Mouse (Mus musculus) limb, embryonic 14.5 days (tissue): Measurements from ENCODE around the gene Mfsd5. TPM values are rescaled to one million over a fixed set of nuclear protein-coding genes. Genes with fewer than 3 reads are reported as not detected.
A peak's percentile ranks its signal among the peaks of the same experiment; 100 is the strongest.

Experiments
- ATAC-seq: fragments of 200-750 bp; cut with Nextera tagmentation; 2 replicates; pipeline ENCODE4 v1.8.0; 2017; ENCODE audit warnings: low read depth, moderate number of reproducible peaks, moderate TSS enrichment; ENCODE audit not compliant: low FRiP score
- DNase-seq: peaks from one replicate; pipeline ENCODE4 v3.0.0-alpha.2; 2015; ENCODE audit warnings: low spot score
- H3K27ac ChIP-seq: fragments of 300-500 bp; sonication (generic); replicated peaks from 2 replicates; pipeline ENCODE4 v1.5.1; 2014; ENCODE audit warnings: low read depth, mild to moderate bottlenecking, low read length, moderate library complexity, mixed read lengths
- H3K27me3 ChIP-seq: fragments of 300-500 bp; sonication (generic); 2 replicates; pipeline ENCODE4 v1.6.1; 2014; ENCODE audit warnings: low read length, mixed read lengths; ENCODE audit not compliant: control insufficient read depth, insufficient read depth
- H3K36me3 ChIP-seq: fragments of 300-500 bp; sonication (generic); 2 replicates; pipeline ENCODE4 v1.6.1; 2014; ENCODE audit warnings: mild to moderate bottlenecking, low read length, moderate library complexity, mixed read lengths; ENCODE audit not compliant: control insufficient read depth, insufficient read depth
- H3K4me1 ChIP-seq: fragments of 300-500 bp; sonication (generic); 2 replicates; pipeline ENCODE4 v1.6.1; 2014; ENCODE audit warnings: antibody characterized with exemption, low read length, mixed read lengths; ENCODE audit not compliant: control insufficient read depth, insufficient read depth
- H3K4me2 ChIP-seq: fragments of 300-500 bp; sonication (generic); replicated peaks from 2 replicates; pipeline ENCODE4 v1.6.1; 2014; ENCODE audit warnings: low read depth, mild to moderate bottlenecking, low read length, moderate library complexity; ENCODE audit not compliant: severe bottlenecking
- H3K4me3 ChIP-seq: fragments of 300-500 bp; sonication (generic); replicated peaks from 2 replicates; pipeline ENCODE4 v1.5.1; 2014; ENCODE audit warnings: low read length
- H3K9ac ChIP-seq: fragments of 300-500 bp; sonication (generic); 2 replicates; pipeline ENCODE4 v1.6.1; 2014; ENCODE audit warnings: mild to moderate bottlenecking, low read depth, low read length, moderate library complexity; ENCODE audit not compliant: severe bottlenecking
- H3K9me3 ChIP-seq: fragments of 300-500 bp; sonication (generic); 2 replicates; pipeline ENCODE4 v1.6.1; 2016; ENCODE audit warnings: low read length; ENCODE audit not compliant: control insufficient read depth
- POLR2A ChIP-seq: fragments of 200-500 bp; IDR thresholded peaks from 2 replicates; pipeline ENCODE4 v1.8.0; 2012; ENCODE audit warnings: inconsistent platforms, mild to moderate bottlenecking, moderate library complexity, borderline replicate concordance; ENCODE audit not compliant: insufficient read depth, insufficient read length; ENCODE audit errors: extremely low read depth
- WGBS: fragments of 180-500 bp; shearing (Covaris S2); extraction: QIAGEN DNeasy Blood & Tissue Kit; methylation state at CpG from one replicate; pipeline ENCODE4 v1.1.7; 2014; 5-methylcytosine and 5-hydroxymethylcytosine counted together
- polyA plus RNA-seq, 2 experiments: library from polyadenylated mRNA; depleted of rRNA in 1 of 2; stranded (reverse) in 1 of 2; unstranded in 1 of 2; fragments of >200 nt; fragmentation: Nextera tagmentation in 1 of 2; extraction: Ambion mirVana in 1 of 2; gene quantifications; 2 replicates each; pipeline versions ENCODE4 v1.2.1 to v1.2.3; 2012 to 2014

Gene Mfsd5
- polyA plus RNA-seq, 2 experiments, result 55.6 to 82.1 TPM

GRCm38 (mm10) chr15:102295633-102296367 lies 16.5 kb downstream of the Mfsd5 start, which contains the start of gene Espl1:
Espl1 (plus strand) TSS chr15:102296266.
- Histone ChIP-seq H3K4me2 (peak within 1 kb of the TSS; percentile 93), H3K9ac (peak within 1 kb of the TSS; percentile 49), H3K4me3 (peak within 1 kb of the TSS; percentile 69), H3K27me3 (no peaks in the 10 kb centered on the region), H3K4me1 (peaks cover 6% of the 10 kb centered on the region), H3K9me3 (no peaks in the 10 kb centered on the region), H3K36me3 (peaks cover 26% of the 10 kb centered on the region), H3K27ac (no peak within 1 kb of the TSS)
- 0 out of 2 replicates have a peak, but pooled peaks have one; percentile 21 for TF ChIP-seq POLR2A
- ATAC-seq (peak; percentile 99), DNase-seq (peak; percentile 96)
- 7% methylated on average over 25 of the region's 25 CpGs for WGBS

- Histone ChIP-seq H3K9ac (peak overlapping the region; percentile 49), H3K4me2 (peak overlapping the region; percentile 93), H3K4me3 (peak overlapping the region; percentile 69), H3K4me1 (peaks cover 6% of the 10 kb centered on the region), H3K27me3 (no peaks in the 10 kb centered on the region), H3K27ac (no peak overlapping the region), H3K36me3 (peaks cover 32% of the 10 kb centered on the region), H3K9me3 (no peaks in the 10 kb centered on the region)
- WGBS, result 7% methylated on average over 24 of the region's 24 CpGs
- TF ChIP-seq POLR2A, result no peak
- DNase-seq (no peak), ATAC-seq (peak; percentile 20)
Observed at GRCm38 (mm10) chr15:102296368-102297006, 17.2 kb downstream of the Mfsd5 start.

- TF ChIP-seq POLR2A, result no peak
- no peaks in the 10 kb centered on the region for H3K27me3 ChIP-seq
- peaks cover 81% of the 10 kb centered on the region for H3K36me3 ChIP-seq
Observed at GRCm38 (mm10) chr15:102302542-102302941, 23.3 kb downstream of the Mfsd5 start.

GRCm38 (mm10) chr15:102308717-102309116 lies 29.5 kb downstream of the Mfsd5 start:
- Histone ChIP-seq H3K9ac (no peak overlapping the region), H3K4me3 (no peak overlapping the region), H3K4me2 (no peak overlapping the region), H3K27ac (no peak overlapping the region), H3K9me3 (no peaks in the 10 kb centered on the region), H3K36me3 (peaks cover 76% of the 10 kb centered on the region), H3K4me1 (no peaks in the 10 kb centered on the region), H3K27me3 (no peaks in the 10 kb centered on the region)
- ATAC-seq, result no peak
- 82% methylated on average over 9 of the region's 9 CpGs for WGBS
- DNase-seq, result no peak
- no peak for TF ChIP-seq POLR2A

More at GRCm38 (mm10) chr15:102302542-102302941, 23.3 kb downstream of the Mfsd5 start:
- WGBS, result 82% methylated on average over 6 of the region's 6 CpGs
- DNase-seq, result no peak
- ATAC-seq, result no peak
- Histone ChIP-seq H3K4me2 (no peak overlapping the region), H3K4me1 (no peaks in the 10 kb centered on the region), H3K9me3 (no peaks in the 10 kb centered on the region), H3K4me3 (no peak overlapping the region), H3K27ac (no peak overlapping the region), H3K9ac (no peak overlapping the region)

GRCm38 (mm10) chr15:102310074-102310845 lies 31.0 kb downstream of the Mfsd5 start:
- DNase-seq (no peak), ATAC-seq (no peak)
- H3K27ac ChIP-seq, result no peak overlapping the region
- WGBS, result 84% methylated on average over 10 of the region's 10 CpGs
- no peaks in the 10 kb centered on the region for H3K27me3 ChIP-seq
- no peak for TF ChIP-seq POLR2A
- H3K4me1 ChIP-seq, result no peaks in the 10 kb centered on the region
- H3K4me3 ChIP-seq, result no peak overlapping the region
- no peaks in the 10 kb centered on the region for H3K9me3 ChIP-seq
- H3K36me3 ChIP-seq, result peaks cover 76% of the 10 kb centered on the region
- H3K9ac ChIP-seq, result no peak overlapping the region
- H3K4me2 ChIP-seq, result no peak overlapping the region
